Mouse (Mus musculus) liver, adult 2 months (tissue): ENCODE results near the gene Tmem230. TPM values are rescaled to one million over a fixed set of nuclear protein-coding genes. Genes with fewer than 3 reads are reported as not detected.

ENCODE experiments used
- DNase-seq: peaks from one replicate; pipeline ENCODE4 v3.0.0-alpha.2; 2011; ENCODE audit warnings: low read depth, low spot score; ENCODE audit errors: extremely low read depth
- H3K27ac ChIP-seq: fragments of 200-500 bp; replicated peaks from 2 replicates; pipeline ENCODE4 v1.5.1; 2012; ENCODE audit warnings: low read depth, mild to moderate bottlenecking, control low read depth, inconsistent platforms, low read length; ENCODE audit not compliant: insufficient read depth
- H3K27me3 ChIP-seq: fragments of 200-500 bp; 2 replicates; pipeline ENCODE4 v1.6.1; 2012; ENCODE audit warnings: mild to moderate bottlenecking, moderate library complexity, low read length, inconsistent platforms; ENCODE audit not compliant: control insufficient read depth, insufficient read depth
- H3K36me3 ChIP-seq: fragments of 200-500 bp; 2 replicates; pipeline ENCODE4 v1.6.1; 2012; ENCODE audit warnings: low read length, inconsistent platforms; ENCODE audit not compliant: control insufficient read depth, insufficient read depth
- H3K4me1 ChIP-seq: fragments of 200-500 bp; 2 replicates; pipeline ENCODE4 v1.6.1; 2011; ENCODE audit warnings: low read length; ENCODE audit not compliant: control insufficient read depth, insufficient read depth
- H3K4me3 ChIP-seq: fragments of 200-500 bp; 2 replicates; pipeline ENCODE4 v1.5.1; 2011; ENCODE audit warnings: low read depth, mild to moderate bottlenecking, control low read depth, low read length, moderate library complexity; ENCODE audit not compliant: insufficient read depth
- H3K79me2 ChIP-seq: fragments of 200-500 bp; 2 replicates; pipeline ENCODE4 v1.6.1; 2012; ENCODE audit warnings: inconsistent platforms, mild to moderate bottlenecking, low read length, moderate library complexity; ENCODE audit not compliant: control insufficient read depth, insufficient read depth
- H3K9ac ChIP-seq: fragments of 200-500 bp; 2 replicates; pipeline ENCODE4 v1.6.1; 2012; ENCODE audit warnings: low read depth, mild to moderate bottlenecking, control low read depth, inconsistent platforms, low read length
- CTCF ChIP-seq: fragments of 200-500 bp; IDR thresholded peaks from 2 replicates; pipeline ENCODE4 v1.5.1; 2011; ENCODE audit warnings: low read depth, low read length, control low read depth
- POLR2A ChIP-seq: fragments of 200-500 bp; IDR thresholded peaks from 2 replicates; pipeline ENCODE4 v1.6.1; 2011; ENCODE audit warnings: low read length, control low read depth; ENCODE audit not compliant: insufficient read depth; ENCODE audit errors: extremely low read depth
- WGBS: fragments of 180-500 bp; shearing (Covaris S2); methylation state at CpG from one replicate; pipeline ENCODE4 v1.1.7; 2018; 5-methylcytosine and 5-hydroxymethylcytosine counted together
- polyA plus RNA-seq: library from polyadenylated mRNA; depleted of rRNA; stranded (reverse); fragments of >200 nt; gene quantifications from 2 replicates; pipeline ENCODE4 v1.2.3, GENCODE M21; 2012
- total RNA-seq: library from RNA; depleted of rRNA; stranded (reverse); fragments of >200 nt; gene quantifications from 2 replicates; pipeline ENCODE4 v1.2.3, GENCODE M21; 2014

The Tmem230 gene
- total and polyA plus RNA-seq, 2 experiments = 14.8 to 35.2 TPM

DNA sequence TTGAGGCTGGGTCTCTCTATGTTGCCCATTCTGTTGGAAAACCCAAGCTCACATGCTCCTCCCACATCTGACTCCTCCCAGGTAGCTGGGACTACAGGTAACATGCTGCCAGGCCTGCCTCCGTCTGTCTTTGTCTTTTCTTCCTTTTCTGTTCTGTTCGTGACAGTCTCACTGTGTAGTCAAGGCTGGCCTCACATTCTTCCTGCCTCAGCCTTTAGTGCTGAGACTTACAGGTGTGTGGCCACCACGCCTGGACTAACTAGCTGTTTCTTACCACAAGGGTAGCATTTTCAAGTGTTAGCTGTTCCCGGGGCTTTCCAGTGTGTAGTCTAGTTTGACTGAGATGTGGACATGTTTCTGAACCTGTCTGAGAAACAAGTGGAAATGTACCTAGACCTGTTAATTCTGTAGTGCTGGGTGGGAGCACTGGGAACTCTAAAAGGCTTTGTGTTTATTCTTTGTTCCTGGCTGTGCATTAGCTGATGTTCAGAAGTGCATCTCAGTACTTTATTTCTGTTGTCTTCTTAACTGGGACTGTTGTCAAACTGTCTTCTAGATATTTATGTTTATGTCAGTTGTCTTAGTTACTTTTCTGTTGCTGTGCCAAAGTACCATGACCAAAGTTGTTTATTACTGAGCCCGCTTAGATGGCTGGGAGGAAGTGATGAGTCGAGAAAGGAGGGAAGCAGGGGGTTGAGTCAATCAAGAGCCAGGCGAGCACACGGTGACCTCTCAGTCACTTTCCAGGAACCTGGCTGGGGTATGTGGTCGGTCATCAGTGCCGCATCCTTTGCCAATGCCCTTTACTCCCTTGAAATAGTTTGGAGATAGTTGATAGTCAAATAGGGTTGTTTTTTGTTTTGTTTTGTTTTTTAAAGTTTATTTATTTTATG, 34.2 kb upstream of the Tmem230 start:
- DNase-seq = peak; percentile 88
- Histone ChIP-seq H3K27ac (peak overlapping the region; percentile 89), H3K36me3 (no peaks in the 10 kb centered on the region), H3K27me3 (no peaks in the 10 kb centered on the region), H3K4me3 (no peak overlapping the region), H3K4me1 (peaks cover 32% of the 10 kb centered on the region), H3K9ac (no peak overlapping the region), H3K79me2 (peaks cover 30% of the 10 kb centered on the region)
- WGBS = 23% methylated on average over 10 of the region's 10 CpGs
- TF ChIP-seq POLR2A = no peak
- no peak for TF ChIP-seq CTCF

DNA sequence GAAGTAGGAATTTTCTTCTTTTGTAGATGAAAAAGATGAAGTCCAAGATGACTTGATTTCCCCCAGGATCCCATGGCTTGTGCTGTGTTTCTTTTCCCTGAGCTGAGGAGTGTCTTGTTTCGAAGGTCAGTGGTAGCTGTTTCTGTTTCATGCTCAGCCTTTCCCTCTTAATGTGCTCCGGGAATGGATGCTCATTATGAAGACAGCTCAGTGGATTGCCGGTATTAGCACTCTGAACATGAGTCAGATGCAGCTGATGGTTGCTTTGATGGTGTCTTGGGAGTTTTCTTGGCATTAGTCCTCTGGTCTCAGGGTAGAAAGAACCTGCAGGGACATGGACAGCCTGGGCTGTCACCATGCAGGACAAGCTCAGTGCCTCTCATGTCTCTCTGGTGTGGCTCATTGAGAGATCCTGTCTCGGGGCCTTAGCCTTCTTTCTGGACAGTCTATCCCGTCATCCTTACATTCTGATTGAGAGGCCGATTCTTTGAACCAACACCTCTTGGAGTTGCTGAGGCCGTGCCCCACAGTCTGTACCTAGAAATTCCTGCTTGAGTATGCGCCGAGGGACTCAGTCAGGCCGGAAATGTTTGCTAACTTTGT, 33.0 kb upstream of the Tmem230 start:
- TF ChIP-seq CTCF = no peak
- no peak for TF ChIP-seq POLR2A
- Histone ChIP-seq H3K9ac (no peak overlapping the region), H3K27me3 (no peaks in the 10 kb centered on the region), H3K79me2 (peaks cover 36% of the 10 kb centered on the region), H3K4me1 (peaks cover 36% of the 10 kb centered on the region), H3K4me3 (no peak overlapping the region), H3K27ac (peak overlapping the region; percentile 42; the same call in 1 of the 2 replicates), H3K36me3 (no peaks in the 10 kb centered on the region)
- no peak for DNase-seq
- 76% methylated on average over 10 of the region's 10 CpGs for WGBS

DNA sequence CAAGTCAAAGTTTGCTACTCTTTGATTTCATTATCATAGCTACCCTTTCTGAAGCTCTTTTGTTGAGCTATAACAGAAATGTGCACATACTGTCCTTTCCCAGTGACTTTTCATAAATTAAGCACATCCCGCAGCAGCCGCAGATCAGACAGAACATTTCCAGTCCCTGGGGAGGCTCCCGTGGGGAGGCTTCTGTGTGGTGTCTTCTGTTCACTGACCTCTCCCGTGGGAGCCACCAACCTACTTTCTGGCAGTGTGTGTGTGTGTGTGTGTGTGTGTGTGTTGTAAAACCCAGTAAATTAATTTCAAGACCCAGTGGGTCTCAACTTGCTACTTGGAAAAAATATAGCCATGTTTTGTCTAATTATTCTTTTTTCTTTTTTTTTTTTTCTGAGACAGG, 32.4 kb upstream of the Tmem230 start:
- H3K4me1 ChIP-seq = peaks cover 38% of the 10 kb centered on the region
- no peak overlapping the region for H3K9ac ChIP-seq
- peak overlapping the region; percentile 79 for H3K27ac ChIP-seq
- DNase-seq = no peak
- no peak overlapping the region for H3K4me3 ChIP-seq
- H3K79me2 ChIP-seq = peaks cover 33% of the 10 kb centered on the region
- no peaks in the 10 kb centered on the region for H3K36me3 ChIP-seq
- 41% methylated on average over 4 of the region's 4 CpGs for WGBS
- H3K27me3 ChIP-seq = no peaks in the 10 kb centered on the region
- TF ChIP-seq POLR2A (no peak), CTCF (no peak)

DNA sequence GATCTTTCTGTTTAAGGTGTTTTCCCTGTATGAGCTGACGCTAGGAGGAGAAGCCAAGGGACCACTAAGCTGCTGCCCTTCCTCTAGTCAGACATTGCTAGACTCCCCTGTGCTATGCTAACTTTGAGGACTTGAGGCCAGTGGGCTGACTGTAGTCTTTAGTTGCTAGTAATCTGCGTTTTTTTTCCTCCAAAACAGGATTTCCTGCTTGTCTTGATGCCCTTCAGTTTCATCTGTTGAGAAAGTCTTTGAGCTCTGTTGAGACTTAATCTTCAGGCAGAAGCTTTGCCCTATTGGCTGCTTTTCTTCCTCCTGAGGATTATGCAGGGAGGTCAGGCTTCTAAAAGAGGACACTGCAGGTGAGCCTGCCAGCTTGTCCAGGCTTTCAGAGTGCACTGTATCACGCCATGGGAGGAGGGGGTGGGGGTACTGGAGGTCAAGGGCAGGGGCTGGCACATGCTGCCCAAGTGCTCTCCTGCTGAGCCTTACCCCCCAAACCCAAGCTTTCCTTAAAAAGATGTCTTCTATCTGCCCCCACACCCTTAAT, 31.8 kb upstream of the Tmem230 start:
- peaks cover 29% of the 10 kb centered on the region for H3K79me2 ChIP-seq
- H3K4me3 ChIP-seq = no peak overlapping the region
- no peaks in the 10 kb centered on the region for H3K27me3 ChIP-seq
- peak overlapping the region; percentile 79 for H3K27ac ChIP-seq
- WGBS = 47% methylated on average over 3 of the region's 3 CpGs
- peaks cover 38% of the 10 kb centered on the region for H3K4me1 ChIP-seq
- H3K36me3 ChIP-seq = no peaks in the 10 kb centered on the region
- H3K9ac ChIP-seq = peak overlapping the region; percentile 18; the same call in 1 of the 2 replicates
- peak; percentile 71 for DNase-seq
- TF ChIP-seq CTCF (no peak), POLR2A (no peak)

DNA sequence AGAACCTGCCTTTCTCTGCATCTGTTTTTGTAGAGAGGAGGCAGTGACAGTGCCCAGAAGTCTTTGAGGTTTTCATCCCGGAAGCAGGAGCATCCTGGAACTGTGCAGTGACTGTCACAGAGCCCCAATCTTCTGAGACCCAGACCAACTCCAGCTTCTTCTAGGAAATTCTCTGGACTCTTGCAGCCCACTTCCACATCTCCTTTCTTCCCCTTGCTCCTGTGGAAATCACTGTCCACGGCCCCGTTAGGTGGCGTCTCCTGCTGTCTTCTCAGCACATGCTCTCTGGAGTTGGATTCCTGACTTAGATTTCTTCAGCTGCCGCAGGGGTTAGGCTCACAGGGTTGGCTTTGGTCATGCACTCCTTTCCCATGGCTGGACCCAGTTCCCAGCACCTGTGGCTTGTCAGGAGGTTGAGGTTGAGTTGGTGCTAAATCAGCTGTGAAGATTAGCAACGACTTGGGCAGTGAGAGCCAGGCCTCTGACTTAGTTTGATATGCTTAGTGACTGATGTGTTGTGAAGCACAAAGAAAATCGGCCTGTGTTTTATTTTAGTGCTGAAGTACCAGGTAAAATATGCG, 30.8 kb upstream of the Tmem230 start:
- WGBS = 87% methylated on average over 8 of the region's 8 CpGs
- H3K79me2 ChIP-seq = peaks cover 26% of the 10 kb centered on the region

More for the DNA sequence above, 30.8 kb upstream of the Tmem230 start:
- no peaks in the 10 kb centered on the region for H3K27me3 ChIP-seq
- peaks cover 35% of the 10 kb centered on the region for H3K4me1 ChIP-seq
- H3K27ac ChIP-seq = 0 out of 2 replicates have a peak overlapping the region, but pooled peaks have one; percentile 19
- H3K4me3 ChIP-seq = no peak overlapping the region
- no peak for TF ChIP-seq POLR2A
- TF ChIP-seq CTCF = no peak
- no peaks in the 10 kb centered on the region for H3K36me3 ChIP-seq
- no peak overlapping the region for H3K9ac ChIP-seq
- DNase-seq = no peak
